Mouse (Mus musculus): ENCODE measurements around the gene Fgfr2.
A peak's percentile ranks its signal among the peaks of the same experiment; 100 is the strongest.

Gene Fgfr2

DNA sequence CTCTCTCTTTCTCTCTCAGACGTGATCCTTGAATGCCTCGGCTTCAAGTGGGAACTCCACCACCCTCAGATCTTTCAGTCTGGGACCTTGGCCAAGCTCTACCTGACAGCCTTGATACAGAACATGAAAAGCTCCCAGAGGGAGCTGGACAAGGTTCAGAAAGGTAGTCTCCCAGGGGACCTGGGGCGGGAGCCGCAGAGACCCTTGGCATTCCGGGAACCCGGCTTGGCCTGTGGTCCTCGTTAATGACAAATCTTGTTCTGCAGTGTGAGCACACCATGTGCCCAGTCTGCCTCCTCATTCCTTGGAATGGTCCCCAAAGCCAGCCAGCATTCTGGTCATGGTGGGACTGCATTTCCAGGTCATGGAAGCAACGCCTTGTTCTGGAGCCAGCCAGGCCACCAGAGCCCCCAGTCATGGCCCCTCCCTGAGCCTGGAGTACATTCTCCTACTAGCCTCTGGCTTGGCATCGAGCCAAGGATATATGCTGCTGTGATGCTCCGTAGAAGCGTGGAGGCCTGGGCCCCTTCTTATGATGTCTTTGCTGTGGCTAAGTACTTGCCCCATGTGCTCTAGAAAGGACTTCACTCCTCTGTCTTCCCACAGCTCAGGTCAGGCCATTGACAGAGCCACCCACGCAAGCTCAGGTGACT is 2337.1 kb downstream of the Fgfr2 start:
- no peak for DNase-seq (ENCODE audit: low read depth, low spot score)

GRCm38 (mm10) chr7:130782501-130783050 is 2340.6 kb downstream of the Fgfr2 start:
- DNase-seq (ENCODE audit: low read depth, low spot score), result no peak

DNA sequence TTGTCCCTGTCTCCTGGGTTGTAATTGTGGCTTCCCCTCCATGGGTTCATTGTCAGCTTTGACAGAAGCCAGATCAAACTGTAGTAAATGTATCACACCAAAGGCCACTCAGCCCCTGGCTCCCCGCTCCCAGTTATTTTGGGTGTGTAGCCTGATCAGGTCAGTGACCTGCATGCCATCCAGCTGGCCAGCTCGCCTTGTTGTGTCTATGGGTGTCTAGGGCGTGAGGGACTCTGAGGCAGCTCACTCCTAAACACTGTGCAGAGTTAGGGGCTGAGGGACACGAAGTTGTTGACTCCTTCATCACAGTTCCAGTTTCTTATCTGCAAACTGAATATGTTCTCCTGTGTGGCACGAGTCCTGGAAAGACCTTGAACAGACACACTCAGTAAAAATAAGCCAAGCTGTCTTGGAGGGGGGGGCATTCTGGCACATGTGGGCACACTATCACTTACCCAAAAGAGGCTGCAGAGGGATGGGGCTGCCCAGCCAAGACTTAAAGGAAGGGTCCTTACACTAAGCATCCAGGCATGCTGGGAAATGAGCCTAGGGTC is 2342.2 kb downstream of the Fgfr2 start:
- no peak for DNase-seq (ENCODE audit: low read depth, low spot score)

DNA sequence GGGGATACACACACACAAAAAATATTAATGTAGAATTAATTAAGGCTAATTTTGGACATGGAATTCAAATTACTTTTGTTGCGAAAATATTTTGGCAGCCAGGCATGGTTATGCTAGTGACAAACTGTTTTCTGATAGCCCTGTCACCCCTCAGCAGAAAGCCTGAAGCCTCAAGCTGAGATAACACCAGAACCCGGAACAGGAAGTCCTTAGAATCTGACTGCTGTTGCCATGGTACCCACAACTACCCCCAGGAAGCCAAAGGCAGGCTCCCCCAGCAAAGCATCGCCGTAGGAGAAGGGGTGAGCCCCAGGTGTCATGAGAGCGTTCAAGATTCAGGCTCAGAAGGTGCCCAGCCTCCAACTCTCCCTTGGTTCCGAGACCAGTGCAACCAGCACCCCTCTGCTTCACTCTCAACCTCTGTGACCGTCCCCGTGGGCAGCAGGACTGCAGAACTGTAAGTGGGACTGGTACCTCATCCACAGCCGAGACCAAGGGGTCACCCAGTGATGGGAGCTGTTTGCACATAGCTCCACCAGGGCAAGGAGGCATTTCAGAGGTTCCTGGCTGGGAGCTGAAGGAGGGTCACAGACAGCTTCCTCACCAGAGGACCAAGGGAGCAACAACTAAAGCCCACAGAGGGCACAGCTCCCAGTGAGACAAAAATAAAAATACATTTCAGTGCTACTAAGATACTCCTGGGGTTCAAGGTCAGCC is 2349.1 kb downstream of the Fgfr2 start, which contains the start of gene Btbd16:
Gene Btbd16 (plus strand): TSS at position 156 of the 717 bp plus-strand sequence.
- no peak for DNase-seq (ENCODE audit: low read depth, low spot score)

GRCm38 (mm10) chr7:130773171-130773830 is 2349.8 kb downstream of the Fgfr2 start:
- DNase-seq (ENCODE audit: low read depth, low spot score), result peak; percentile 65

GRCm38 (mm10) chr7:130770707-130771106 is 2352.4 kb downstream of the Fgfr2 start:
- peak; percentile 84 for DNase-seq (ENCODE audit: low read depth, low spot score)

DNA sequence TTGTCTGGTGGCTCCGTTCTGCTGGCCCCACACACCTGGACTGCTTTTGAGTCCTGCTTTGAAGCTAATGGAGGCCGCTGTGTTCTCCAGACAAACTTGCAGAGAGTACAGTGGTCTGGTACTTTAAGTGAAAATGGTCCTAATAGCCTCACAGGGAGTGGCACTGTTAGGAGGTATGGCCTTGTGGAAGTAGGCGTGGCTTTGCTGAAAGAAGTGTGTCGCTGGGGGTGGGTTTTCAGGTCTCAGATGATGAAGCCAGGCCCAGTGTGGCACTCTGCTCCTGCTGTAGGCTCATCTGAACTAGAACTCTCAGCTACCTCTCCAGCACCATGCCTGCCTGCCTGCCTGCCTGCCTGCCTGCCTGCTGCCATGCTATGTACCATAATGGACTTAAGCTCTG is 2355.0 kb downstream of the Fgfr2 start:
- DNase-seq (ENCODE audit: low read depth, low spot score), result peak; percentile 46

DNA sequence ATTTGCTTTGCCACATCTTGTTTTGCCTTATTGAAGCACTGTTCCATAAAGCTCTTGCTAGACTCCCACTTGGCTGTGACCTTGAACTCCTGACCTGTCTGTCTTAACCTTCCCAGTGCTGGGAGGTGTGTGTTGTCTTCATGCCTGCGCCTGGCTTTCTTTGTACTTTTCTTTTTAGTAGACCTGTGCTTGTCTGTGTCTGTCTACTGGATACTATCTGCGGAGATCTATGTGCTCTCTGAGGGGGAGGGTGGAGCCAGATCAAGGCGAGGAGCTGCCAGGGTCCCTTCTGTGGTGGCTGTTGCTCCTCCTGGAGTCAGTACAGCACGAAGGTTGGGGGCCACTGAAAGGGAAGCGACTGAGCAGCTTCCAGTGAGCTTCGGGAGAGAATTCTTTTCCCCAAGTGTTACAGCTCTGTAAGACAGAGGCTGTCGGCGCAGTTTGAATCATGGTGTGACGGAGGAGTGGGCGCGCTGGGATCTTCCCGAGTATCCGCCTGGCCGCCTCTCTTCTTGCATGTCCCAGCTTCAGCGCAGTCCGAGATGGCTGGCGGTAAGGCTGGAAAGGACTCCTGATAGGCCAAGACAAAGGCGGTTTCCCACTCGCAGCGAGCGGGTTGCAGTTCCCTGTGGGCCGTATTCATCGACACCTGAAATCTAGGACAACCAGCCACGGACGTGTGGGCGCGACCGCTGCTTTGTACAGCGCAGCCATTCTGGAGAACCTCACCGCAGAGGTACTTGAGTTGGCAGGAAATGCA is 2356.6 kb downstream of the Fgfr2 start:
- DNase-seq (ENCODE audit: low read depth, low spot score), result peak; percentile 59

- DNase-seq (ENCODE audit: low read depth, low spot score), result no peak
These were observed 2359.0 kb downstream of the Fgfr2 start for GRCm38 (mm10) chr7:130764160-130764559.

GRCm38 (mm10) chr7:130762071-130762897 is 2360.9 kb downstream of the Fgfr2 start:
- DNase-seq (ENCODE audit: low read depth, low spot score), result peak; percentile 81

- DNase-seq (ENCODE audit: low read depth, low spot score), result no peak
These were observed 2365.8 kb downstream of the Fgfr2 start for GRCm38 (mm10) chr7:130757326-130757865.

GRCm38 (mm10) chr7:130756343-130756835 is 2366.8 kb downstream of the Fgfr2 start:
- no peak for DNase-seq (ENCODE audit: low read depth, low spot score)

DNA sequence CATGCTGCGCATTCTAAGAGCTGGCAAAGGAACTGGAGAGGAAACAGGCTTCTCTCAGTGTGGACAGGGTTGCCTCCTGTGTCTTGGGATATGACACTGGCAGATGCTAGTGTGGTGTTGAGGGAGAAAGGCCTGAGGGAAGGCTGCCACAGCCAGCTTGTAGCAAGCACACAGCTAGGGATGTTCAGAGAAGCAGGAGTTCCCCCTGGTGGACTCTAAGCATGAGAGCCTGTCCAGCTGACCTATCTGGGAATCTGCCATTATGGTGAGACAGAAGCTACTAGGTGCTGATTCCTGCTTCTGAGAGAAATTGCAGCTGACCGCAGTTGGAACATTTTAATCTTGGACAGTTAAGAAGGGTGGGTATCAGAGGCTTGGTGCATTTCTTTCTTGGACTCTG is 2368.4 kb downstream of the Fgfr2 start:
- DNase-seq (ENCODE audit: low read depth, low spot score), result no peak

DNA sequence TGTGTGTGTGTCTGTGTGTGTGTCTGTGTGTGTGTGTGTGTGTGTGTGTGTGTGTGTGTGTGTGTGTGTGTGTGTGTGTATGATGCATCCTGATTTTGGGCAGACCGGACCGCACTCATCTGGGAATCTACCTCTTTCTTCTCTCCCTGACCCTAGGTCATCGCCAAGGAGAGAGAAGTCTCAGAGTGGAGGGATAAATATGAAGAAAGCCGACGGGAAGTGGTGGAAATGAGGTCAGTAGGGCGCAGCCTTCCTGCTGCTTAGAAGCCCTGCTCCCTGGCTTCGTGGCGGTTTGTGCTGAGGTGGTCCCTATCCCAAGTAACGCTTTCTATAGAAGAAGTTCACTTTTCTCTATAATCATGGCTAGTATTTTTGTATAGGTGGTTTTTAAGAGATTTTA is 2371.5 kb downstream of the Fgfr2 start:
- no peak for DNase-seq (ENCODE audit: low read depth, low spot score)

GRCm38 (mm10) chr7:130750752-130751490 is 2372.2 kb downstream of the Fgfr2 start:
- DNase-seq (ENCODE audit: low read depth, low spot score), result peak; percentile 22

DNA sequence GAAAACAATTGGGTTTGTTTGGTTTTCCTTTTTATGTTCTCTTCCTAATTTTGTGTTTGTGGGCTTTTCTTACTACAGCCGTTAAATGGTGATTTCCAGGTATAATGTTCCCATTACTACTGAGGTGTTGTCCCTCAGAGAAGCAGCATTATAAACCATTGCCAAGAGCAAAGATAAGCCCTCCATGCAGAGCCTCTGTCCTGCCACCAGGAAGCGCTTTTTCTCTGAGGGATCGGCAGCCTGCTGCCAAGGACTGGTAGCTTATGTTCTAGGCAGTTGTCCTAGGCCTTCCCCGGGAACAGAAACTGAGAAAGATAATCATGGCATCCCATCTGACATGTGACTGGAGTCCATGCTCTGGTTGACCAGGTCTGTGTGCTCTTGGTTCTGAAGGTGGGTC is 2374.0 kb downstream of the Fgfr2 start:
- DNase-seq (ENCODE audit: low read depth, low spot score), result no peak

DNA sequence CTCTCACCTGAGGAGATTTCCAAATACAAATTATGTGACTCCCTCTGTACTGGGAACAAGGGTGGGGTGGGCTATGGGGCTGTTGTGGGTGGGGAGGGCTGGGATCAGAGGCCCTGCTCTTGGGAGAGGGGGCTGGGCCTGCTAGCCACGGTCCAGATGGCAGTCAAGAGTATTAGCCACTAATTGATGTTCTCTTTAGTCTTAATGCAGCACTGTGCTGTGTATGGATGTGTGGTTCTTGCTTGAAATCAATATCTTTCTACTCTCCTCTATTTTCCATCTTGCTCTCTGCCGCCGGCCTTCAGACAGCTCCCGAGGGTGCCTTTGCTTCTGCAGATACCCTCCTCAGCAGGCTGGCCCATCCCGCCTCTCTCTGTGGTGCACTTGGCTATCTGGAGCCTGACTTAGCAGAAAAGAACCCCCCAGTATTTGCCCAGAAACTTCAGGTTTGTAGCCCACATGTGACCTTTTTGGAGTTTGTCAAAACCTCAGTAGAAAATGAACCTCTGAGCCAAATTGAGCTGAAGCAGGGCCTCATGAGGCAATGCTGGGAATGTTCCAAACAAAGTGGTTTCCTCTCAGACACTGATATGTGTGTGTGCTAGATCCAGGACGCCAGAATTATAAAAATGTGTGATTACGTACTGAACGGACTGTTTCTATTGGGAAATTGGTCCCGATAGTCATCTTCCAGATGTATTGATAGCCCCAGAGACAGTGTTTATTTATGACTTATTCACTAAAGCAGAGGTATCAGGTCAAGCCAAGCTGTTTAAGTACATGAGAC is 2379.7 kb downstream of the Fgfr2 start:
- no peak for DNase-seq (ENCODE audit: low read depth, low spot score)

GRCm38 (mm10) chr7:130741099-130741498 is 2382.1 kb downstream of the Fgfr2 start:
- DNase-seq (ENCODE audit: low read depth, low spot score), result no peak

Data from ES-CJ7 (cell line).